Mouse (Mus musculus) thymus, postnatal 10 days (tissue): ENCODE results near the gene Map4k4.

Experiments
- DNase-seq, 2 experiments: peaks; one replicate each; pipeline ENCODE4 v3.0.0; 2021; ENCODE audit warnings: low spot score in 2 of 2

Map4k4 gene

GRCm38 (mm10) chr1:40033743-40034420 is 133.2 kb downstream of the Map4k4 start:
- no peak for DNase-seq

- no peak for DNase-seq
Measured at GRCm38 (mm10) chr1:40037831-40038230, 137.1 kb downstream of the Map4k4 start.

GRCm38 (mm10) chr1:40045686-40046085 is 145.0 kb downstream of the Map4k4 start:
- DNase-seq: no peak

- no peak for DNase-seq
Measured at GRCm38 (mm10) chr1:40046600-40046999, 145.9 kb downstream of the Map4k4 start.

GRCm38 (mm10) chr1:40051157-40051556 is 150.4 kb downstream of the Map4k4 start:
- no peak for DNase-seq

GRCm38 (mm10) chr1:40052156-40052555 is 151.4 kb downstream of the Map4k4 start:
- no peak for DNase-seq

- DNase-seq: no peak
Measured at GRCm38 (mm10) chr1:40053071-40053470, 152.4 kb downstream of the Map4k4 start.

- DNase-seq: no peak
Measured at GRCm38 (mm10) chr1:40055051-40055450, 154.3 kb downstream of the Map4k4 start.

- no peak for DNase-seq
Measured at GRCm38 (mm10) chr1:40055963-40056362, 155.2 kb downstream of the Map4k4 start.

- no peak for DNase-seq
Measured at GRCm38 (mm10) chr1:40057351-40057750, 156.6 kb downstream of the Map4k4 start.

GRCm38 (mm10) chr1:40058013-40058412 is 157.3 kb downstream of the Map4k4 start:
- DNase-seq: no peak

- DNase-seq: no peak
Measured at GRCm38 (mm10) chr1:40059122-40059774, 158.5 kb downstream of the Map4k4 start.

- no peak for DNase-seq
Measured at GRCm38 (mm10) chr1:40061359-40061758, 160.6 kb downstream of the Map4k4 start.

- DNase-seq: no peak
Measured at GRCm38 (mm10) chr1:40063409-40063808, 162.7 kb downstream of the Map4k4 start.

- no peak for DNase-seq
Measured at GRCm38 (mm10) chr1:40064508-40064907, 163.8 kb downstream of the Map4k4 start.

GRCm38 (mm10) chr1:40072558-40072957 is 171.8 kb downstream of the Map4k4 start:
- no peak for DNase-seq

GRCm38 (mm10) chr1:40073779-40074178 is 173.1 kb downstream of the Map4k4 start, which contains the start of gene Il1r2:
TSS of gene Il1r2 (plus strand) at chr1:40074079.
- no peak for DNase-seq
